Mouse (Mus musculus) liver, embryonic 14 days (tissue): ENCODE data around the gene Tnfrsf12a. TPM values are rescaled to one million over a fixed set of nuclear protein-coding genes. Genes with fewer than 3 reads are reported as not detected.

Experiments
- polyA plus RNA-seq: library from polyadenylated mRNA; depleted of rRNA; stranded (reverse); fragments of >200 nt; gene quantifications from 2 replicates; pipeline ENCODE4 v1.2.3, GENCODE M21; 2012; rRNA removed

Tnfrsf12a gene
- 1.6 and 1.8 TPM in 2 replicates for polyA plus RNA-seq

DNA sequence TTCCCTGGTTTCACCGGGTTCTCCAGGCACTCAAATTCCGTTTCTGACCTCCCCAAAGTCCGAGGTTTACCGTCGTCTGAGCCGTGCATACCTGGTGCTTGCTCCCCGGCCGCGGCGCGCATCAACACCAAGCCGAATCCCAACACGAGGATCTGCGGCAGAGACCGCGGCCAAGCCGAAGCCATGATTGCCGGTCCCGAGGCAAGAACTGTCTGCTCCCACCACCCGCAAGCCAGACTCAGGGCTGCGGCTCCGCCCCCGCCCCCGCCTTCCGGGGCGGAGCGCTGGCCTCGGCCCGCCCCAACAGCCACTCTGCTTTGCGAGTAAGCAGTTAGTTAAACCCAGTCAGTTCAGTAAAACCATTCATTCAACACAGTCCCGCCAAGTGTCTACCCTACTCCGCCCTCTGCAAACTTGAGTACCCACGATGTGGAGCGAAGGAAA, at the start of gene Tnfrsf12a:
TSS of gene Tnfrsf12a (minus strand) at position 233 of the 444 bp plus-strand sequence.

DNA sequence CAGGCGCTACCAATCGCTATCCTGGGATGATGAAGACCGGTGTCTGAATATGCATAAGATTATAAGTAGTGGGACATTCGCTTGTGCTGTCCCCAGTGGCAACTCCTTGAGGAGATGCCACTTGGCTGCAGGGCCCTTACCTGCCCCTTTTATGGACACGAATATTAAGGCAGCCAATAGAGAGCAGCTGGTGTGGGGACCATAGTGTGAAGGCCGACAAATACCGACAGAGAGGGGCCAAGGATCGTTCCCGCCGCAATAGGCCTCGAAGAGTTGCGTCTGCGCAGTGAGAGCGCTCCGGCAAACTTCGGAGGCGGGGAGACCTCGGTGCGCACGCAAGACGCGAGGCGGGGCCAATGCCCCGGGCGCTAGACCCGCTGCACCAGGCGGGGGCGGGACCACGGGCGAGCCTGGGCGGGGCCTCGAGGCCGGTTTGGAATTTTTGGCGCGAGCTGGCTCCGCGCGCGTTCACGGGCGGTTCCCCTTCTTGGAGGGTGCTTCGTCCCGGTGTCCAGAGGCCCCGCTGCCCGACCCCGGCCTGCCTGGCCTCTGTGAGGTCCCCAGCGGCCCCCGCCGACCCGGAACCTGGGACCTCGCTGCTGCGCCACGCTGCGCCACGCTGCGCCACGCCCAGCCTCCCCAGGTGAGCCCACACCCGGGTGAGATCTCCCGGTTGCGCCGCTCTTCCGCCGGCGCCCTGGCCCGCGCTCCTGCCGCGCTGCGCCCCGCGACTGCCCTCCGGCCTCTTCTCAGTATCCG, 48.9 kb upstream of the Tnfrsf12a start, which contains the start of gene Pkmyt1:
TSS of gene Pkmyt1 (plus strand) at position 338 of the 759 bp plus-strand sequence.

DNA sequence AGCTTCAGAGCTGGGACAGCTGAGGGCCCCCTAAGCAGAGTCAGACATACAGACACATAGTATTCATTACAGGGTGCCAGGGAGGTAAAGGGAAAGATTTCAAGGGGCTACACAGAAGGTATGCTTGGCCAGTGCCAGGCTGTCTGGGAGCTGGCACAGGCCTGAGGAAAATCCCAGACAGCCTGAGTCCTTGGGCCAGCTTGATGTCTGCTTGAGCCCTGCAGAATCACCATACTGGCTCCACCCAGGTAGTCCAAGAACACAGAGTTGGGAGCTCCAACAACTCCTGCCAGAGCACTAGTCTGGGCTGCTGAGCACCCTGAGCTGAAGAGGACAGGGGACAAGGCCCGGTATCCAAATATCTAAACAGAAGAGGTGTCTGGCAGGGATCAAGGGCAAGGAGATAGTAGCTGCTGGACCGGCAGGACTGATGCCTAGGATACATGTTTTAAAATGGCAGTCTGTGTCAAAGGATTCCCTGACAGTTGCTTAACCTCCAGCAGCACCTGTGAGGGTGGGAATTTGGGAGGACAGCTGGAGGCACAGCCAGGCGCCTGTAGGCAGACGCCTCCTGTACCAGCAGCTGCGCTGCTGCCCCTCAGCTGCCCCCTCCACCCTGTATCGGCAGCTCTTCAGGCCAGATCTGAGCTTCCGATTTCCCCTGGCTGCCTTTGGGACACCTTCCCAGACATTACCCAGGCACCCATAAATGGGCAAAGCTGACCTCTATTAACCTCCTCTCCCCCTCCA, 45.3 kb upstream of the Tnfrsf12a start, which contains the start of gene 1520401A03Rik:
TSS of gene 1520401A03Rik (minus strand) at position 408 of the 750 bp plus-strand sequence.

DNA sequence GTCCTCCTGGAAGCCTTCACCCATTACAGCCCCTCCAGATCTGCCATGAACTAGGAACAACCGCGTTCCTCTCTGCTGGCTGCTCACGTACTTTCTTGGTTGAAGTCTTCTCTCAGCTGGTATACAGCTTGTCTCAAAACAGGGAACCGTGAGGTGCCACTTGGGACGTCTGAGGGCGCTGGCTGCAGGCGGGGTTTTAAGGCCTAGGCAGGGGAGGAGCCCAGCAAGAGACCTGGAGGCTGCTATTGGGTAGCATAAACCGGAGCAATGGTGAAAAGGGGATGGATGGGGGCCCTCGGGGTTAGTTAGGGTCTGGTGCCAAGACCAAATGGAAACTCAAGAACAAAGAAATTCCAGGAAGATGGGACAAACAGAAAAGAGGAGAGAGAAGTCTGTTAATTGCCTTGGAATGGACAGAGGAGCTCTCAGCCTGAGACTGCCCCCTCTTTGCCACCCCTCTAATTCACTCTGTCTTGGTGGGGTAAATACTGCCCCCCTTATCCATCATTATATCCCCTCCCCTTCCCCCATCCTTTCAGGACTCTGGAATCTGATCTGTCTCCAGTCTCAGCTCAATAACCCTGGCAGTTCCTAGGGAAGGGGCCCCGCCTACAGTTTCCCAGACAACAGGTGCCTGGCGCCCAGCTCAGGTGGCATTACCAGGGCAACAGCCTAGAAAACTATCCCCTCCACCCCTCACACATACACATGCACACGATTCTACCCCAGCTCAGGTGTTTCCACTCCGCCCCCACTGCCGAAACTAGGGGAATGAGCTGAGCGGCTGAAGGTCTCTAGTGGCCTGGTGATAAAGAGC, 6.8 kb upstream of the Tnfrsf12a start, which contains the start of gene Cldn9:
TSS of gene Cldn9 (minus strand) at position 171 of the 817 bp plus-strand sequence.

DNA sequence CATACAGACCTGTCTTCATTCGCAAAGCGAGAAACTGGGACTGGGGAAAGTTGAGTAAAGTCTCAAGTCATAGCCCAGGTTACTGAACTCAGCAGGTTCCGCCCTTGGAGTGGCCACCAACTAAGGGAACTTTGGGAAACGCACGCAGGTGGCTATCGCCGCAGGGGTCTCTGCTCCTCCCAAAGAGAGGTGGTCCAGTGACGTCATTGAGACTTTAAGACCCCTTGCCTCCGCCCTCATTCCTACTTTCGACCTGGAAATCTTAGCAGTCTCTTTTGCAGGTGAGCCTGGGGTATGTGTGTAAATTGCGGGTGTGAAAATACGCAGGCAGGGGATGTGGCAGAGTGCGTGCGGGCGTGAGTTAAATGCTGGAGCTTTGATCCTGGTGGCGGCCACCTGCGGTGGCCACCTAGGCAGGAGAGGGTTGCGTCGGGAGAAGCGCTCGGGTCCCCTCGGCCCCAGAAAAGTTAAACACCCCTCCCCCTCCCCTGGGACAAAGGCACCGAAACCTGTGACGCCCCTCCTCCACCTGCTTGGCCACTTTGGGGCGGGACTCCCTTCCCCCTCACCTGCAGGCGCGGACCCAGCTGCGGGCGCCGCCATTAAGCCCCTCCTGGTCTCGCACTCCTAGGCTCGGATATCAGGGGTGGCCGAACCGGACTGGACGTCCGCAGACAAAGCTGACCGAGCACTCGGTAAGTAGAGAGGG, 2.0 kb upstream of the Tnfrsf12a start, which contains the start of gene Cldn6:
TSS of gene Cldn6 (plus strand) at position 123 of the 709 bp plus-strand sequence.

DNA sequence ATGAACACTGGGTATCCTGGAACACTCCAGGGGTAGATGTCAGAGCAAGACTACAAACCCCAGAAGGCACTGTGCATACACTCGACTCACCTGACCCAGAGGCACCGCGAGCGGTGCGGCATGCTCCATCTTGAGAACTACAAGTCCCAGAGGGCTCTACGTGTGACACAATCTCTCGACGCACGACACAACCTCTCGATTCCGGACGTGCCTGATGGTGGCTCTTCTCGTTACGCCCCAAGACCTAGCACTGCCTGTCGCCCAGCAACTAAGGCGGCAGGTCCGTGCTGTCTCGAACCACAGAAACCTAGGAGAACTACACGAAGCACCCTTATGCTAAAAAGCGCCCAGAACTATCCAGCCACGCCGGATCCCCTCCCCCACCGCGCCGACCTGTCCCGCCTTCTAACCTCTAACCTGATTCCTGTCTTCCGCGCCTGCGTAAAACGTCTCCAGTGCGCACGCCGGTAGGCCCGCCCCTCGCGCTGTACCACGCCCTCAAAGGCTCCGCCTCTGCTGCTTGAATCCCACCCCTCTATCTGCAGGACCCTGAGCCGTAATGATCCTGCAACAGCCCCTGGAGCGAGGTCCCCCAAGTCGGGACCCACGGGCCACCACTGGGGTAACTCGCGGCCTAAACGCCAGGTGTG, 3.7 kb downstream of the Tnfrsf12a start, which contains the start of the genes Hcfc1r1 and Thoc6:
TSS of gene Hcfc1r1 (plus strand) at position 173 of the 650 bp plus-strand sequence.
TSS of gene Thoc6 (minus strand) at position 459 of the 650 bp plus-strand sequence.

DNA sequence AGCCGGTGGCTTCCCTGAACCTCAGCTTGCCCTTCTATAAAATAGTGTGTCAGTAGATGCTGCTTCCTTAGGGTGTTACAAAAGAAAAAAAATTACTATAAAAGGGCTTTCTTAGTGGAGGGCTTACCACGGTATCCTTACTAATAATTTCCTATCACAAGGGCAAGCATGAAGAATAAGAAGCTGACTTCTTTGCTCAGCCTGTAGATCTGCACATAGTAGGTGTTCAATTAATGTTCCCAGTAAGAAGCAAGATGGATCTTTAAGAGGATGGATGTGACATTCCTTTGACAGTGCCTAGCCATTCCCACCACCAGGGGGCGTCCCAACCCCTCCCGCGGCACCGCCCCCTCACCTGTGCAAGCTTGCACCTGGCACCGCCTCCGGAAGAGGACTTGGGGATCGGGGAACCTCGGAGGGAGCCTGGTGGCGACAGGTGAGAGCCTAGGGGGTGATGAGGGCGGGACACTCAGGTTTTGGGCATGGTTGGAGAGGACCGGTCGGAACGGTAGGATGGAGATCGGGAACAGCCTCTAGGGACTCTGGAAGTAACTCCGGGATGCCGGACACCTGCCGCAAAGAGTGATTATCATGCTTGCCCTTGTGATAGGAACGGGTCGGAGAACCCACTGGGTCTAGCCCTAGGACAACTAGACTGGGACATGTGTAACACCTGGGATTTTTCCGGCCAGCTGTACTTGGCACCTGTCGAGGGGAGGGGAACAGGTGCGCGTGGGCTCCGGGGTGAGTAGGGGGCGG, 17.0 kb downstream of the Tnfrsf12a start, which contains the start of gene Bicdl2:
TSS of gene Bicdl2 (plus strand) at position 390 of the 759 bp plus-strand sequence.

DNA sequence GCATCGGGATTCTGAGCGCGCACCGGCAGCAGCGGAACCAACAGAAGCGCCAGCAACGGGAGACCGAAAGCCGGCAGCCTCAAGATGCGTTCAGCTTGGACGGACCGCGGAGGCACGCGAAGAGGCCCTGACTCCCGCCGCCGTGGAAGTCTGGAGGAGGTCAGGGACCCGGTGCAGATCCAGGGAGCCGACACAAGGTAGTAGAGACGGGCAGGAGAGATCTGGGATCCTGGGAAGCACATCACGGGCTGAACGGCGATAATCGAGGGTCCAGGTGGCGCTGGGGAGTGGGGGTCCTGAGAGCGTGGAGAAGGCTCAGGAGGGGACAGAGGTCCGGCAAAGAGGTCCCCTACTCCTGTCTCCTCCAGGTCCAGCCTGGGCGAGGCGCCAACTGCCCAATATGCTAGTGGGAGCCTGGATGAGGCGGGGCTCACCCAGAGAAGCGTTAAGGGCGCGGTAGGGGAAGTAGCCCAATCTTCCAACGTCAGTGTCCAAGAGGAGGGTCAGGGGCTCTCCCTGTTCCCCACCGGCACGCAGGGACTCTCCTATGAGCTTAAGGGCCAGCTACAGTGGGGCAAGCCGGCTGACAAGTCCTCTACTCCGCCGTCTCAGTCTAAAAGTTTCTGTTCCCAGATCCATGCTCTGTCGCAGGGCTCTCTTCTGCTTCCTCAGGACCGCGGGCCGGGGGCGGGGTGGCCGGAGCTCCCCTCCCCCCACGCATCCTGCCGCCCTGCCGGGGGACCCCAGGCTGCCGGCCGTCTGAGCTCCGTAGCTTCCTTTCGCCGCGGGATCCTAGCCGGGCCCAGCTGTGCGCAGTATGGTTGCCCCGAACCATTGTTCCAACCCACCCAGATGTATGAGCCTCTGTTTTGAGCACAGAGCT, 32.4 kb downstream of the Tnfrsf12a start, which contains the start of gene Mmp25:
TSS of gene Mmp25 (minus strand) at position 665 of the 883 bp plus-strand sequence.

Other genes with a start within 250 kb of the Tnfrsf12a start
- not detected in 2 replicates for gene Vmn2r117, start 197.8 kb downstream of the Tnfrsf12a start, polyA plus RNA-seq
- 3.0 and 3.8 TPM in 2 replicates for gene Zfp213, start 113.2 kb downstream of the Tnfrsf12a start, polyA plus RNA-seq
- 1.7 TPM in 2 replicates for gene Zfp13, start 78.0 kb downstream of the Tnfrsf12a start, polyA plus RNA-seq
- 0.03 TPM in 1 of 2 replicates, not detected in the other for gene Zscan10, start 76.6 kb downstream of the Tnfrsf12a start, polyA plus RNA-seq
- 0.10 and 0.12 TPM in 2 replicates for gene Mmp25, start 32.2 kb downstream of the Tnfrsf12a start, polyA plus RNA-seq
- gene Bicdl2, start 17.0 kb downstream of the Tnfrsf12a start, polyA plus RNA-seq: 0.03 TPM in 1 of 2 replicates, not detected in the other
- 11.5 and 12.4 TPM in 2 replicates for gene Hcfc1r1, start 3.9 kb downstream of the Tnfrsf12a start, polyA plus RNA-seq
- gene Thoc6, start 3.6 kb downstream of the Tnfrsf12a start, polyA plus RNA-seq: 16.5 and 18.5 TPM in 2 replicates
- 0.38 and 0.81 TPM in 2 replicates for gene Cldn6, start 1.8 kb upstream of the Tnfrsf12a start, polyA plus RNA-seq
- not detected in 2 replicates for gene Cldn9, start 6.6 kb upstream of the Tnfrsf12a start, polyA plus RNA-seq
- gene 1520401A03Rik, start 45.3 kb upstream of the Tnfrsf12a start, polyA plus RNA-seq: 0.02 and 0.03 TPM in 2 replicates
- 24.8 and 29.8 TPM in 2 replicates for gene Pkmyt1, start 48.9 kb upstream of the Tnfrsf12a start, polyA plus RNA-seq
- gene Paqr4, start 63.4 kb upstream of the Tnfrsf12a start, polyA plus RNA-seq: 3.6 and 3.8 TPM in 2 replicates
- 0.07 TPM in 1 of 2 replicates, not detected in the other for gene Kremen2, start 68.4 kb upstream of the Tnfrsf12a start, polyA plus RNA-seq
- 3.9 and 4.2 TPM in 2 replicates for gene Flywch1, start 94.1 kb upstream of the Tnfrsf12a start, polyA plus RNA-seq
- 0.78 and 0.93 TPM in 2 replicates for gene Flywch2, start 108.6 kb upstream of the Tnfrsf12a start, polyA plus RNA-seq
- gene Srrm2, start 113.1 kb upstream of the Tnfrsf12a start, polyA plus RNA-seq: 104 and 131 TPM in 2 replicates
- gene Elob, start 151.7 kb upstream of the Tnfrsf12a start, polyA plus RNA-seq: 283 and 297 TPM in 2 replicates
- not detected in 2 replicates for gene Prss33, start 158.6 kb upstream of the Tnfrsf12a start, polyA plus RNA-seq
- not detected in 2 replicates for gene Prss32, start 166.4 kb upstream of the Tnfrsf12a start, polyA plus RNA-seq
- 0.11 and 0.14 TPM in 2 replicates for gene Prss41, start 166.7 kb upstream of the Tnfrsf12a start, polyA plus RNA-seq
- gene Prss21, start 190.6 kb upstream of the Tnfrsf12a start, polyA plus RNA-seq: not detected in 2 replicates
- not detected in 2 replicates for gene Dcpp1, start 203.4 kb upstream of the Tnfrsf12a start, polyA plus RNA-seq
- gene Dcpp2, start 203.4 kb upstream of the Tnfrsf12a start, polyA plus RNA-seq: not detected in 2 replicates
- not detected in 2 replicates for gene Dcpp3, start 240.0 kb upstream of the Tnfrsf12a start, polyA plus RNA-seq